Mouse (Mus musculus) gastrocnemius, postnatal 4 days (tissue): Measurements from ENCODE around the gene Slc43a3. TPM values are rescaled to one million over a fixed set of nuclear protein-coding genes. Genes with fewer than 3 reads are reported as not detected.

ENCODE experiments used
- DNase-seq, 2 experiments: peaks; one replicate each; pipeline ENCODE4 v3.0.0; 2021 to 2022; ENCODE audit warnings: low spot score in 2 of 2, mixed read lengths in 2 of 2
- microRNA-seq: library from miRNA; unstranded; fragments of <30 nt; microRNA quantifications from one replicate; pipeline ENCODE4 v1.2.0, GENCODE M21; 2021
- total RNA-seq, 2 experiments: library from RNA; stranded (reverse); gene quantifications; 2 replicates each; pipeline ENCODE4 v1.2.3; 2021

Gene Slc43a3
- total RNA-seq, 2 experiments from 2014 or later = 29.4 to 29.7 TPM

DNA sequence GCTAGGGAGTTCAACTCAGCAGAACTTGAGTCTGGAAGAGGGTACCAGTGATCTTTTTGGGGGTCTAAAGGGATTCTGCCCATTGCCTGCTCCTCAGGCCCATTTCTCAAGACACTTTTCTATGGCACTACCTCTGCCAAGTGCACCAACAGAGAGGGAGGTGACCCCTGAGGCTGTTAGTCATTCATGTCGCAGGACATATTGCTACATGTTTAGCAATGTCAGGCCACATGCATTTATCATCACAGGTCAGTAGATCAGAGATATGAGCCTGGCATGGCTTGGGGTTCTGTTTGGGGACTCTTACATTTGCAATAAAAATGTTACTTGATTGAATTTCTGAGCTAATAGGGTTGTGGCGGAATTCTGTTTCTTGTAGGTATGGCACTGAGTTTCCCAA, 39.2 kb downstream of the Slc43a3 start:
- DNase-seq = no peak

- no peak for DNase-seq
Measured at GRCm38 (mm10) chr2:84980188-84980587, 43.8 kb downstream of the Slc43a3 start, which contains the start of gene Prg2. Prg2 (plus strand) TSS chr2:84980461.

- no peak for DNase-seq
Measured at GRCm38 (mm10) chr2:84987930-84988329, 51.6 kb downstream of the Slc43a3 start, which contains the start of gene Prg3. Prg3 (plus strand) TSS chr2:84988215.

- DNase-seq = no peak
Measured at GRCm38 (mm10) chr2:84996376-84996775, 60.0 kb downstream of the Slc43a3 start.

DNA sequence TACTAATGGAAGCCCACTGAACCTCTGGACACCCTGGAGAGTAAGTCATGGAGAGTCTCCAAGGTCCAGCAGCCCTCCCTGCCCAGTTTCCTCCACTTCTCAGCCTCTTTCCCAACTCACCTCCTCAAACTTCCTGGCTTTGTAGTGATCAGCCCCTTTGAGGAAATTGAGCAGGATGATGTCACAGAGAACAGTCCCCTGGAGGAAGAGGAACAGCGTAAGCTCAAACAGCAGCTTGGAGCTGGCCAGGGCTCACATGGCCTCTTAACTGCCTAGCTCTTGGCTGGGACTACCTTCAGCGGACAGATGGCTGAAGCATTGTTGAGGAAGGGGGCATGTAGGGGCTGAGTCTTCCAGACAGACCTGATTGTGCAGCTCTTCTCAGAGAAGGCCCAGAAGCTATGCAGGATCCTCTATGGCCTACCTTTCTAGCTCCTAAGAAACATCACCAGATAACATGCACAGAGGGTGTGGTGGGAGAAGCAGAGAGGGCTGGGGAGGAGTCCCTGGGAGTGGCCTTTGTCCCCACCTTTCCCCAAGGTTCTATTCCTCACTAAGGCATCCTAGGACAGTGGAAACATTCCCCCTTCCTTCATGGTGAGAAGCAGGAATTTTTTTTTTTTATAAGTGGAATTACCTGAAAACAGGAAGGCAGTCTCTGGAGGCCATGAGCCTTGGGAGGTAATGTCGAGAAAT, 63.3 kb downstream of the Slc43a3 start:
- DNase-seq = no peak

GRCm38 (mm10) chr2:85001497-85001896, 65.1 kb downstream of the Slc43a3 start:
- DNase-seq = no peak

GRCm38 (mm10) chr2:85002575-85002974, 66.2 kb downstream of the Slc43a3 start:
- DNase-seq = no peak

DNA sequence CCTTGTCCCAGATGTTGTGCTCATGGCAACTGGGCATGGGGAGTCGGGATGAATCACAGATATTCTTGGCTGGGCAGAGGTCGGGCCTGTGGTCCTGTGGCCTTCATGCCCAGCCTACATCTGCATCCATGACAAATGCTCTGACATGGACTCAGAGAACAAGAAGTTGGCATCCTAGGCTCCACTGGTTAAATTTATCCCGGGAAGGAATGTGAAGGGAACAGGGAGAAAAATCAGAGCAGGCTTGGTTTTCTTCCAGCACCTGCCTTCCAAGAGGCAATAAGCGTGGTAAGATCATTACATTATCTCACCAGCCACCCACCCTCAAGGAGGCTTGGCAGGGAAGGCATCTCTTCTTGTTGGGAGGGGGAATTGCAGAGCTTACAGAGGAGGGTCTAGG, 68.0 kb downstream of the Slc43a3 start:
- no peak for DNase-seq

DNA sequence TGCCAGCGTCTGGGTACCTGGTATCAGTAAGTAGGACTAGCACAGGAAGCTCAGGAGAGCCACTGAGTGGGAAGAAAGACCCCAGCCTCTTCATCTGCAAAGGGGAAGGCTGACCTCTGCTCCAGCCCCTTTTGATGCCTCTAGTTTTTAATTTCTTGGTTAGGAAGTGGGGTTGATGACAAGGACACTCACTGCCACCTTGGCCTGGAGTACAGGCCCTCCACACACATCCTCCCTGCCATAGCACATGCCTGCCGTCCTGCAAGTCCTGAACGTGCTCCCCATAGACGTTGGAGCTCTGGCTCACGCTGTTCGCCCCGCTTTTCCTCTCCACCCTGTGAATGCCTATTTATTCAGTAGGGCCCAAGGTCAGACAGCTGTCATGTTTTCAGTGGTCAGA, 70.2 kb downstream of the Slc43a3 start:
- no peak for DNase-seq

DNA sequence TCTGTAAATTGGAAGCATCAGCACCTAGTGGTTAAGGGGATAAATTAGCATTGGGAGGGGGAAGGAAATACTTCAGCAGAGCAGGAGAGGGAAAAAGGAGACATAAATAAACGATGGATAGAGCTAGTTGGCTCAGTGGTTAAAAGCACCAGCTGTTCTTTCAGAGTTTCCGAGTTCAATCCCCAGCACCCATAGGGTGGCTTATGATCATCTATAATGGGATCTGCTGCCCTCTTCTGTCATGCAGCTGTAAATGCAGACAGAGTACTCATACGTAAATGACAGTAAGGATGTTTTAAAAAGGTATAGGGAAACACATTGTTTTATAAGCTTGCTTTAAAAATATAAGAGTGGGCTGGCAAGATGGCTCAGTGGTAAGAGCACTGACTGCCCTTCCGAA, 71.3 kb downstream of the Slc43a3 start:
- no peak for DNase-seq

Small RNA genes within 50 kb of the gene (microRNA-seq; reads per million reads assigned to microRNA genes)
- not detected for gene Gm24332

Other genes with a start within 250 kb of the Slc43a3 start
- gene Zdhhc5, start 221.4 kb upstream of the Slc43a3 start, total RNA-seq = 10 to 100 TPM; 45.1 to 50.9 TPM
- 1 to 10 TPM; 6.8 to 8.6 TPM for gene Clp1, start 209.2 kb upstream of the Slc43a3 start, total RNA-seq
- gene Ypel4, start 202.5 kb upstream of the Slc43a3 start, total RNA-seq = under 1 TPM; 0.74 to 0.78 TPM
- gene Gm19426, start 192.9 kb upstream of the Slc43a3 start, total RNA-seq = 1 to 10 TPM; 4.0 to 6.3 TPM
- gene Serping1, start 161.1 kb upstream of the Slc43a3 start, total RNA-seq = 10 to 100 TPM; 67.9 to 78.7 TPM
- gene Ube2l6, start 137.8 kb upstream of the Slc43a3 start, total RNA-seq = 10 to 100 TPM; 10.7 to 11.4 TPM
- gene Smtnl1, start 113.9 kb upstream of the Slc43a3 start, total RNA-seq = 10 to 100 TPM; 57.0 to 70.9 TPM
- gene Timm10, start 109.6 kb upstream of the Slc43a3 start, total RNA-seq = 10 to 100 TPM; 48.9 to 51.4 TPM
- gene Slc43a1, start 97.7 kb upstream of the Slc43a3 start, total RNA-seq = 1 to 10 TPM; 5.6 to 7.8 TPM
- gene Rtn4rl2, start 49.9 kb upstream of the Slc43a3 start, total RNA-seq = under 1 TPM; 0.37 to 0.80 TPM
- gene Prg2, start 43.9 kb downstream of the Slc43a3 start, total RNA-seq = not detected
- not detected for gene Prg3, start 51.6 kb downstream of the Slc43a3 start, total RNA-seq
- 100 to 1,000 TPM in 1 of 2 experiments, 10 to 100 TPM in 1; 98.2 to 105 TPM for gene Ssrp1, start 100.7 kb downstream of the Slc43a3 start, total RNA-seq
- gene P2rx3, start 100.9 kb downstream of the Slc43a3 start, total RNA-seq = under 1 TPM; 0.60 to 0.91 TPM
- gene Tnks1bp1, start 111.4 kb downstream of the Slc43a3 start, total RNA-seq = 10 to 100 TPM; 89.8 to 92.6 TPM
- 10 to 100 TPM; 86.8 to 91.9 TPM for gene Aplnr, start 199.6 kb downstream of the Slc43a3 start, total RNA-seq